Mouse (Mus musculus): Measurements from ENCODE around the gene Gde1. TPM values are rescaled to one million over a fixed set of nuclear protein-coding genes. Genes with fewer than 3 reads are reported as not detected.

Gde1 gene
- polyA plus RNA-seq (2012; rRNA removed): 126 and 128 TPM in 2 replicates

DNA sequence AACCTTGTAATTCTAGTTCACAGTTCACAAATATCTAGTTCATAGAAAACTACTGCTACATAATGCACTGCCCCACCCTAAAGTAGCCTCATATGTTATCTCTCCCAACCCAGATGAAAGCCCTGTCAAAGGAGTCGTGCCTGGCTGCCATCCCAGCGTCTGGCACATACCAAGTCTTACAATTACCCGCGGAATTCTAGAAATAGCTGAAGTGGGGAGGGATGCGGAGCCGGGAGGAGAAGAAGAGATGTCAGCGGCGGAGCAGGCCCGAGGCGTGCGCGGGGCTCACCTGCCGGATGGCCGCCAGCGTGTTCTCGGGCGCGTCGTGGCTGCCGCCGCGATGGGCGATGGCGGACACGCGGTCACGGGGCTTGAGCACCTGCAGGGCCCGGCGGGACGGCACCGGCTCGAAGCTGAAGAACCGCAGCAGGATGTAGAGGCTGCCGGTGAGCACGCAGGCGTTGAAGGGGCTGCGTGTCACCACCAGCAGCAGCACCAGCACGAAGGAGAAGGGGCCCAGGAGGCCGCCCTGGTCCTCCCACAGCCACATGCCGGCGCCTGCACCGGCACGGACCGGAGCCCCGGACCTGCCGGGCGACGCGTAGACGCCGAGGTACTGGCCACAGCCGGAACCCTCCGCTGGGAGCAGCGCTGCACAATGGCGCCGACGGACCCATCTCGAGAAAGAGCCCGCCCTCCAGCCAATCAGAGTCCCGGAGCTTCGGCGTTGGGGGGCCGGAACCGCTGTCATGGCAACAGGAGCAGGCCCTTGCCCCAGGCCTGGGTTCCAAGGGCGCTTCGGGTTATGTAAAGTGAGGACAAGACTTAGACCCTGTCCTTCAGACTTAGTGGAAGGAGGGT lies at the start of gene Gde1:
Gene Gde1, minus strand, starts transcription at position 678 of the 861 bp plus-strand sequence.
- DNase-seq (ENCODE audit: low spot score): peak; percentile 79

- no peak for DNase-seq (ENCODE audit: low spot score)
Measured at GRCm38 (mm10) chr7:118751625-118752024, 46.0 kb upstream of the Gde1 start.

GRCm38 (mm10) chr7:118749706-118750105 lies 44.1 kb upstream of the Gde1 start:
- no peak for DNase-seq (ENCODE audit: low spot score)

DNA sequence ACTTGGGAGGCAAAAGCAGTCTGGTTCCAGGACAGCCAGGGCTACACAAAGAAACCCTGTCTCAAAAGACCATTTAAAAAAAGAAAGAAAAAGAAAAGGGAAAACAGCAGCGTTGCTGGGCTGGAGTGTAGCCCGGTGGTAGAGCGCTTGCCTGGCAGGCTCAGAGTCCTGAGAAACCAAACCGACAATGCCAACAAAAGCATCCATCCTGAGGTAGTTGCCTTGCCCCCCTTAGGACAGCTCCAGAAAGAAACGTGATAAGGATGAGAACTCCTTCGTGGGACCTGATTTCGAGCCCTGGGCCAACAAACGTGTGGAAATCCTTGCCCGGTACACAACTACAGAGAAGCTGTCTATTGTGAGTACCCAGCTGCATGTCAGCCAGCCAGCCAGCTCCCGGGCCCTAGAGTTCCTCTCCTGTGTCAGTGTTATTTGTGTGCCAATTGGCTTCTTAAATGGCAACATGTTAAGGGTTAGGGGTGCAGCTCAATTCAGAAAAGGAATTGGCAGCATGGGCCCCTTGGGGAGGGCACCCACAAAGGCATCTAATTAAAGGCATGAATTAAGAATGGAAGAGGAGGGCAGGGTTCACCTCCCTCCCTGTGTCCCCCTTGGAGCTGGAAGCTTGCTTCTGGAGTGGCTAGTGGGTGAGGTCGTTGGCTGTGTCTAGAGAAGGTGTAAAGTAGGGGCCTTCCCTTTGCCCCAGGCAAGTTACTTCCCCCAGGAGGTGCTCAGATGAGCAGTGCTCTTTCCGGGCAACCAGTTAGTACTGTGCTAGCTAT lies 42.5 kb upstream of the Gde1 start:
- DNase-seq (ENCODE audit: low spot score): no peak

- no peak for DNase-seq (ENCODE audit: low spot score)
Measured at GRCm38 (mm10) chr7:118744766-118745165, 39.2 kb upstream of the Gde1 start.

DNA sequence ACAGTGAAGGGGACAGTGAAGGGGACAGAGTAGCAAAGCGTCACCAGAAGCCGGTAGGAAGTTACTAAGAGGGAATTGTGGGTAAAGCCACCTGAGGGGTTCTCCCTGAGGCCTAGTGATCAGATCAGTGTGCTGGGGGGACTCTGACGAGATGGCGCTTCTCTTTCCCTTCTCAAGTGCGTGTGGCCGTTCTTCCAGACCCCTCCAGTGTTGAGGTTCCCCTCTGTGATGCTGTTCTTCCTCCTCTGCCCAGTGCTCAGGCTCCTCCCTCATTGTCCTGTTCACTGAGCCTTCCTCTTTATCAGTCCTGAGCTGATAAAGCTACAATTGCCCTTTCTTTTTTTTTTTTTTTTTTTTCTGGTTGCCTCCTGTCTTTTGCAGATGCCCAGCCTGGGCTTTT lies 36.7 kb upstream of the Gde1 start:
- DNase-seq (ENCODE audit: low spot score): no peak

DNA sequence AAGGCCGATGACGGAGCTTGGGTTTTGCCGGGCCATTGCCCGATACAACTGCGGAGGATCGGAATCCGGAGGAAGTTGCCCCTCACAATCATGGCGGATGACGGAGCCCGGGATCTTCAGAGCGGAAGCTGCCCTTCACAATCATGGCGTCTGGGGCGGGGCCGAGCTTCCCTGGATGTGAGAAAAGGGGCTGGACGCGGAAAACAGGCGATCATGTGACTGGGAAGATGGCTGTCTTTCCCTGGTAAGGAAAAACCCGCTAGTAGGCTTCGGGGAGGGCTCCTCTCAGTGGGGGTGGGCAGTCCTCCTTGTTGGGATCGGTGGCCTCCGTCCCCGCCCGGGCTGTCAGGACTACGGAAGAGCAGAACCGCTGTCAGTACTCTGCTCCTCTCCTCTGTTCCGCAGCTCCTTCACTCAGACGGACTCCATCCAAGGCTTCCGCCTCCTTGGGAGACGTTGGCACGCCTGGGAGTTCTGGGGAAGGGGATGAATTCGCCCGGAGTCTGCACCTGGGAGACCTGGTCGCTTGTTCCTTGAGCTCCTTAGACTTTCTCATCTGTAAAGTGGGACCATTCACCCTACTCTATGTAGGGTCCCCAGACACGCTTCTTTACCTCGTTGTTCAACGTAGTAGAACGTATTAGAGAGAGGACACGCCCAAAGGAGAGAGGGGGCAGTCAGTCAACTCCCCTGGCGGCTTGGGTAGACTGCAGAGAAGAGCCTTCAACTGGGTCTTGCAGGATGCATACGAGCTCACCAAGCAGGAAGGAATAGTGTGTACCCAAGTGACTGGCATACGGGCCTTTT lies 35.2 kb upstream of the Gde1 start:
- peak; percentile 80 for DNase-seq (ENCODE audit: low spot score)

DNA sequence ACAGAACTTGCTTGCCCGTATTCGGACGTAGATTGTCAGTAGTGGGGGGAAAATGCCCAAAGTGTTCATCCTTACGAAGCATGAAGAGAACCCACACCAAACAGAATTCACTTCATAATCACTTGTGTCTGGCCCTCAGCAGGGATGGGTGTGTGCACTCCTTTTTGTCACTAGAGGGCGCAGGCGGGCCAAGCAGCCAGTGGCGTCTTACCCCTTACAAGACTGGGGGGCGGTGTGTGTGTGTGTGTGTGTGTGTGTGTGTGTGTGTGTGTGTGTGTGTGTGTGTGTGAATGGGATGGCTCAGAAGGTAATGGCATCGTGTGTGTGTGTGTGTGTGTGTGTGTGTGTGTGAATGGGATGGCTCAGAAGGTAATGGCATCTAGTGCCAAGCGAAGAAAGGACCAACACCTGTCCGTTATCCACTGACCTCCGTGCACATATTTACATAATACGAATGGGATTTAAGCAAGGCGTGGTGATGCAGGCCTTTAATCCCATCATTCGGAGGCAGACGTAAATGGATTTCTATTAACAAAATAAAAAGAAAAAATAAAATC lies 34.5 kb upstream of the Gde1 start, which contains the start of gene Vps35l:
Gene Vps35l, plus strand, starts transcription at position 252 of the 557 bp plus-strand sequence.
- peak; percentile 37 for DNase-seq (ENCODE audit: low spot score)

DNA sequence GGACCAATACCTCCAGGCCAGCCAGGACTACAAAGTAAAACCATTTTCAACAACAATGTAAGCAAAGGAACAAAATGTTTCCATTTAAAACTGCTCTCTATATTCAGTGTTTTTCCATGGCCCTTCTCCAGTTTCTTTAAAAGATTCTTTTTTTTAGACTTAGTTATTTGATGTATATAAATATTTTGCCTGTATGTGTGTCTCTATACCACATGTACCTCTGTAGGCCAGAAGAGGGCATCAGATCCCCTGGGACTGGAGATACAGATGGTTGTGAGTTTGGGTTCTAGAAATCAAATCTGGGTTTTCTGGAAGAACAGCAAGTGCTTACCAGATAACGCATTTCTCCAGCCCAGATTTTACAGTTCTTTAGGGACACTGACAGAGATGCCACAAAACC lies 33.2 kb upstream of the Gde1 start:
- DNase-seq (ENCODE audit: low spot score): no peak

- no peak for DNase-seq (ENCODE audit: low spot score)
Measured at GRCm38 (mm10) chr7:118733225-118733624, 27.6 kb upstream of the Gde1 start.

DNA sequence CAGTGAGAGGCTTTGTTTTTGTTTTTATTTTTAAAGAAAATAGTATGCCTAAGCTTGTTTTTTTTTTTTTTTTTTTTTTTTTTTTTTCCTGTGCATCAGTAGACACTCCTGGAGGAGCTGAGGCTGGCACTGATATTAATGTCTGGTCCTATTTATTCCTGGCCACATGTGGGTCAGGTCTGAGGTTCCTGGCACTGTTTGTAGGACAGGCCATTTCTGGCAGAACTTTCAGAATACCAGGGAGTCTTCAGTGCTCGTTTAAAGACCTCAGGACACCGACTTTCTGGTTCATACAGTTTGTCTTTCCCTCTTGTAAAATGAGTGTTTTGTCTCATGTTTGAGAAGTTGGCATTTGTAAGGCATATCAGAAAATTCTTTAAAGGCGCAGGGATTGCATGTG lies 26.2 kb upstream of the Gde1 start:
- no peak for DNase-seq (ENCODE audit: low spot score)

- no peak for DNase-seq (ENCODE audit: low spot score)
Measured at GRCm38 (mm10) chr7:118728846-118729587, 23.4 kb upstream of the Gde1 start.

- DNase-seq (ENCODE audit: low spot score): no peak
Measured at GRCm38 (mm10) chr7:118725459-118725858, 19.9 kb upstream of the Gde1 start.

DNA sequence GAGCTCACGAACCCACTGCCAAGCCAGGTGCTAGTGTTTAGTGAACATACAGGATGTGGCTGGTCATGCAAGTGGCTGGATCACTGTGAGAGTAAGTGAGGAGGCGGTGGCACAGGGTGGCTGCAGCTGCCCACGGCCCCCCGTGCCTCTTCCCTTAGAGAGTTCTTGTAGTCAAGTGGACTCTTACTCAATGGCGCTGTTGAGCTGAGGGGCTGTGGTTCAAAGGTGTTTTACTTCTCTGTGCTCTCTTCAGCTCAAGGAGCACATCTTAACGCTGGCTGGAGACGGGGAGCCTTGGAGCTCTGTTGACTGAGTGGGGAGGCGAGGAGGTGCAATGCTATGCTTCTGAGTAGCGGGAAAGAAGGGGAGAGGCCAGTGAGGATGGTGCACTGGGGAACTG lies 18.3 kb upstream of the Gde1 start:
- DNase-seq (ENCODE audit: low spot score): no peak

DNA sequence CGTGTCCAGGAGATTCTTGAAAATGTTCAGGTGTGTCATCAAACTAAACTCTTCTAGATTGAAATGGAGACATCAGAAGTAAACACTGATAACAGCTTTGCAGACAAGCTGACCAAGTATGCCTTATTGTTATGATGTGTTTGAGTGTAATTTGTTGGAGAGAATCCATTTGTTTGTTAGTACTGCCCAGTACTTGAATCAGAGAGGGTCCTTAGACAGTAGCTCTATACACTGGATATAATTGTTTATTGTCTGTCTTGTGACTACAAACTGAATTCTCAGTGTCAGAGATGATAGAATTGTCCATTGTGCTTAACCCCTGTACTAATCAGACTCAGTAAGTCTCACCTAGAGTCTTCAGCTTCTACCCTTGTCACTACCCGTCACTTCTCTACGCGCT lies 12.5 kb upstream of the Gde1 start:
- no peak for DNase-seq (ENCODE audit: low spot score)

DNA sequence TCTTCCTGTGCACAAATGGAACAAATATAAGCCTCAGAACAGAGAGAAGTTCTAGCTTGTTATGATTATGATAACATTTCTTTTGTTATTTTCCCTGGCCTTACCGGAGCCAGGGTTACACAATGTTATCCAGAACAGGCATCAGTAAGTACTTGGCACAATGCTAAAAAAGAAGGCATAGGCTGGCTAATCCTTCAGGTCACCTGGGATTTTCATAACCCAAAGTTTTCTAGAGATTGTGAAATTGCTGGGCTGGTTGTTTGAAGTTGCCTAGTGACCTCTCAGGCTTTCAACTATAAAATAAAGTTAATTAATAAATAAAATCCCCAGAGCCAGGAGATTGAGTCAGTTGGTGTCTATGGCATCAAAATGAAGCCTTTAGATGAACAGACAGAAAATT lies 9.3 kb upstream of the Gde1 start:
- no peak for DNase-seq (ENCODE audit: low spot score)

DNA sequence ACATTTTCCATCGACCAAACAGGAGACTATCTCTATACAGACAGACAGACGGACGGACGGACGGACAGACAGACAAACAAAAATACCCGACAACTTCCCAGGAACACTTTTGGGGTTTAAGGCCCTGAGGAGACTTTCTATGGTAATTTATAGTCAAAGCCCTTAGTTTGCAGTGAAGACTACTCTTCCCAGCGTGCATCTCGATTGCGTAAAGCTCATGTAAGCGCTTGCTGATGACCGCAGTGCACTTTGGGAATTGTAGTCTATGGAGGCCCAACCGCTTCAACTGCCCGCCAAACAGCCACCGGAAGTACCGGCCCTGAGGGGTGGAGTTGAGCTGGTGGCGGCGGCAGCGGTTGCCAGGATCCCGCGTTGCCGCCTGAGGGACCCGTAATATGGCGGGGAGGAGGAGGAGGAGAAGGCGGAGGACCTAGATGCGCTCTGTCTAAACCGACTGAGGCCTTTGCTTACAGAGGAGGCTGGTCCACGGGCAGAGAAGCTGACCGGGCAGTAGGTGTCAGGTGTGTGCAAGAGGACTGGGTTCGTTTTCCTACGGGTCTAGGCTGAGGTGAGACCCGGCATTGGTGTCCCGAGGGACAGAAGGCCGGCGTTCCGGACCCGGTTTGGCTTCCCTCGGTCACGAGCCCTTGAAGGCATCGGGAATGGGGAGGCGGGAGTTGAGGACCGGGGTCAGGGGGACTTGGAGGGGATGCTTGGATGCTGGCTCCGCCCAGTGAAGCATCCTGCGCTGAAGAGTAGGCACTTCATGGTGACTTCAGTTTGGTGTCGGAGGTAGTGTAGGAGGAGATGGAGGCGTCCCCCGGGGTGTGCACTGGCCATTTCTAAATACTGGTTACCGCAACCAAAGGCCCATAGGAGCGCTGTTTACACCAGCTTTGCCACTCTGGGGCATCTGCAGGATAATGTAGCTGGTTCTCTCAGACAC lies 6.9 kb upstream of the Gde1 start, which contains the start of gene Ccp110:
Gene Ccp110, plus strand, starts transcription at position 325 of the 946 bp plus-strand sequence.
- peak; percentile 67 for DNase-seq (ENCODE audit: low spot score)

DNA sequence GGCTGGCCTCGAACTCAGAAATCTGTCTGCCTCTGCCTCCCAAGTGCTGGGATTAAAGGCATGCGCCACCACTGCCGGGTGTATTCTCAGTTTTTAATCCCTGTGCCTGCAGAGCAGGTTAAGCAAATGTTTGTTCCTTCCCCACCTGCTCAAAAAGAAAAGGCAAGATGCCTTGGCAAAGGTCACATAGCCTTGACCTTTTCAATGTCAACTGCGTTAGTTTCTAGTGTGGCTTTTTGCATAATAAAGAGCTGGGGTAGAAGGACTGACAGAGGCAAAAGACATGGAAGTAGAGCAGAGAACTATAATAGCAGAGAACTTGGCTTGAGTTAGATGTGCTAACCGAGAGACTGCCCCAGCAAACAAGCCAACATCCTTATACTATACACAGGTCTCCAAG lies 5.2 kb upstream of the Gde1 start:
- DNase-seq (ENCODE audit: low spot score): no peak

GRCm38 (mm10) chr7:118708002-118708401 lies 2.4 kb upstream of the Gde1 start:
- DNase-seq (ENCODE audit: low spot score): no peak

DNA sequence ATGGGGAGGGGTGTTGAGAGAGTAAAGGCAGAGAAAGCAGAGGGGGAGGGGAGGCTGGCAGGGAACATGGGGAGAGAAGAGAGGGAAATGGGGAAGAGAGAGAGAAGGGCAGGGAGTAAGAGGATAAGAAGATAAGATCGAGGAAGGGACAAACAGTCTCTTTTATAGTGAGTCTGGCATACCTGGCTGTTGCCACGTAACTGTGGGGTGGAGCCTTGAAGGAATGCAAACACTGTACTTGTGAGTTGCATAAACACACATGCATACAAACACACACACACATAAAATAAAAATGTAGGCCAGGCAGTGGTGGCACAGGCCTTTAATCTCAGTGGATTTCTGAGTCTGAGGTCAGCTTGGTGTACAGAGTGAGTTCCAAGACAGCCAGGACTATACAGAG lies 1.6 kb upstream of the Gde1 start:
- no peak for DNase-seq (ENCODE audit: low spot score)

Data from urinary bladder, adult 2 months (tissue).